Mouse (Mus musculus): Measurements from ENCODE around the gene Parvg.

The Parvg gene

GRCm38 (mm10) chr15:84305333-84305732 lies 18.5 kb upstream of the Parvg start:
- DNase-seq (ENCODE audit: low read depth) = no peak

- no peak for DNase-seq (ENCODE audit: low read depth)
These were observed 13.6 kb upstream of the Parvg start for GRCm38 (mm10) chr15:84310271-84310670.

- DNase-seq (ENCODE audit: low read depth) = no peak
These were observed 12.3 kb upstream of the Parvg start for GRCm38 (mm10) chr15:84311295-84312085.

DNA sequence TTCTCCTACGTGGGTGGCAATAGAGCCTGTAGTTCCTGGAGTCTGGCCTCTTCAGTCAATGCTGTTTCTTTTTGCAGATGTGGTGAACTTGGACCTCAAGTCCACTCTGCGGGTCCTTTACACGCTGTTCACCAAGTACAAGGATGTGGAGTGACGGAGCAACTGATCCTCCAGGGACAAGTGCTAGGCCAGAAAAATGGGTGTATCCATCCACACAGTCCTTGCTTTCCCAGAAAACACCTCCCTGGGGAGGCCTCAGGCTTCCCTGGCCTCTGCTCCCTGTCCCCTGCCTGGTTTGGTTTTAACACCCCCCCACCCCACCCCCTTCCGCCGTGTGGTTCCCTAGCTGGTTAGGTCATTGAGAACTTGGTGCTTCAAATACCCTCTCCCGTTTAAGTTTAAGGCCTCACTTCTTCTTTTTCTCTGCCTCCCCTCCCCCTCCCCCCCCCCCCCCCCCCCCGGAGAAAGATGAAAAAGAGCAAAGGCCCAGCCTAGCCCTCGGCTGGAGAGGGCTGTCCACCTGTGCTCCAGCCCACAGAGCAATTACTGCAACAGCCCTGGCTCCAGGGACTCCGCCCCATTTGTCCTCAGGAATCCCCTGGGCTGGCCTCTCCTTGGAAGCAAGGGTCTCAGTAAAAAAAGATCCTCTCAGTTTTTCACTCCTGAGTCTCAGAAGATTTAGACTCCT lies 10.8 kb upstream of the Parvg start:
- no peak for DNase-seq (ENCODE audit: low read depth)

DNA sequence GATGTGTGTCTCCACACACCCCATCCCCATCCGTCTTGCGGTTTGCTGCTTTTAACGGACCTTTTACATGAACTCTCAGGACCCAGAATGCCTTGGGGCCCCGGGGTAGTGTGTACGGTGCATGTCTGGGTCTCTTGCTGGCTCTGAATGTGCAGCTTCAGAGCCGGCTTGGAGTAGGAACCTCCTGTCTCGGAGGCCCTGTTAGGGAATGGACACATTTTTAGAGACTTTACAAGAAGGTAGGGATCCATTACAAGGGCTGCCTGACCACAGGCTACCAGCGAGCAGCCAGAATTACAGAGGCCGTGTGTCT lies 10.3 kb upstream of the Parvg start:
- DNase-seq (ENCODE audit: low read depth) = no peak

DNA sequence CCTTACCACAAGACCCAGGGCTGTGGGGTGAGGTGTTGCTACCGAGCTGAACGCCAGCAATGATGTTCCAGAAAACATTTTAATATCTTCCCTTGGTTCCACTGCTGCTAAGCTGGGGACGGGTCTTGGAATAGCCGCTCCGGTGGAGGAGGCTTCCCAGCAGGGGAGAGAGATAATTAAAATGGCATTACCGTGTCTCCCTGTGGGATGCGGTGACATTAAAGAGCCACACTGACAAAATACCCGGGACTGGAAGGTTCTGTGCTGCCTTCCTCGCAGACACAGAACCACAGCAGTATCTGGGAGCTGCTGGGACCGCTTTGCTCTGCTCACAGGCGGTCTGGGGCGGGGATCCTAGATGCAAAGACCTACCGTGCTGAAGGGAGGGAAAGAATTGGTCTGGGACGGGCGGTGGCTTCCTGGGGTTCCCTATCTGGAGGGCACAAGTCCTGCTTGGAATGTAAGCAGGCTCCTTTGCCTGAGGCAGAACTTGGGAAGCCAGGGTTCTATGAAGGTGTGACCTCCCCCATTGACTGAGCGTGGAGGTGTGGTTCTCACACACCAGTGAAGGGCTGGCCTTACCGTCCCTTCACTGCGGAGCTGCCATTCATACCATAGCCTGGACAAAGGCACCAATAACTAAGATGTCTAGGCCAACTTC lies 9.3 kb upstream of the Parvg start:
- no peak for DNase-seq (ENCODE audit: low read depth)

GRCm38 (mm10) chr15:84315276-84316046 lies 8.4 kb upstream of the Parvg start:
- DNase-seq (ENCODE audit: low read depth) = no peak

DNA sequence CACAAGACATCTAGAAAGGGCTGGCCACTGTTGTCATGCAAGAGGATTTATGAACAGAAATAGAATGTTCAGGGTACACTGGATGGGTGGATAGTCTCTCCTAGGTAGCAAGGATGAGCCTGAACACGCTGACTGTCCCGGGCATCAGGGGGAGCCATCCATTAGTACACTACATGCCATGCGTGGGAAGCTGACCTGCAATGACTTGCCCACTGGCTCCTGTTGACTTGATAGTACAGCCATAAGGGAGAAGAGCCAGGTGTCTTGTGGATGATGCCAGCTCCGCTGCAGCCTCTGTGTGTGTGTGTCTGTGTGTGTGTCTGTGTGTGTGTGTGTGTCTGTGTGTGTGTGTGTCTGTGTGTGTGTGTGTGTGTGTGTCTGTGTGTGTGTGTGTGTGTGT lies 4.4 kb upstream of the Parvg start:
- no peak for DNase-seq (ENCODE audit: low read depth)

DNA sequence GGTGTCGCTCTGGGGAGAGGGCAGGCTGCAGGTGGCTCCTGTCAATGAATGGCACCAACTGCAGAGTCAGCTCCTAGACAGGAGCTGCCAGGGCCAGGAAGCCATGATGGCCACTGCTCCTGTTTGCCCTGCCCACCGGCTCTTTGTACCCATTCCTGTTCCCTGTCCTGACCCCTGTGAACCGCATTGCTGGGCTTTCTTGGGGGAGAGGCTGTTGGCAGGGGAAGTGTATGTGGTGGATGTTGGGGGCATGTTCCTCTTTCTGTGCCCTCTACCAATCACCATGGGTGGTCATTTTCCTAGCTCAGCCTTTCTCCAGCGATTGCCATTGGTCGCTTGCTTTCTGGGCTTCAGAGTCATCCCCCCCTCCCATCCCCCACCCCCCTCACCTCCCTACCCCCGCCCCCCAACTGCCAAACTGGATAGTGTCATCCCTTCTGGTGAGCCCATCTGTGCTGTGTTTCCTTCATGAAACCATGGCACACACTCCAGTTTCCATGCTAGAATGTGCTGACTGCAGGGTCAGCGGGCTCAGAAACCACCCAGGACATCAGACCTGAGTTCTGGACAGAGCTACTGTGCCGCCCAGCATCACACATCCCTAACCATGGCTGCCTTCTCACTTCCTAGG lies 2.2 kb upstream of the Parvg start:
- no peak for DNase-seq (ENCODE audit: low read depth)

DNA sequence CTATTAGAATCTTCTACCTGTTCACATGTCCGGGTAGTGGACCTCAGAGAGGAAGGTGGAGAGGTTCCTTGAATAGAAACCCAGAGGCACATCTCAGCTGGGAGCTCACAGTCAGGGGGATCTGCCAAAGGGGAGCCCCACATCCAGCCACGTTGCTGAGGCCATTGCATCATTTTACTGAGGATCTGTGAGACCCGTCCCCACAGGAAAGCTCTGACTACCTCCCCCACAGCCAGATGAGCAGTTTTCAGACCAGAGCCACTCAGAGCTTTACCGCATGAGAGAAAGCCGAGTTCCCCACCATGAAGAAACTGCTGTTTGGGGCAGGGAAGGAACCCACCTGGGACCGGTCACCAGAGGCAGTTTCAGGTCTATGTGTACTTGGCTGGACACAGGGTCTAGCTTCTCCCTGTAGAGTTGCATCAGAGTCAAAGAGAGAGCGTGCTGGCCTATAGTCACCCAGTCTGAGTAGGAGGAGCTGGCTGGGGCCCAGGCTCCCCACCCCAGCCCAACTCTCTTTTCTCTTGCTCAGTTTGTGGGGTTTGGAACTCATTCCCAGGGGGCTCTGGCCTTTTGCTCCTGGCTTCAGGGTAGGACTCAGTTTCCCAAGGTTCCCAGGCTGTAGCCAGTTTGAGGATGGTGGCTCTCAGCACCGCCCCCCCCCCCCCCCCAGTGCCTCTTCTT lies 1.2 kb downstream of the Parvg start:
- no peak for DNase-seq (ENCODE audit: low read depth)

- no peak for DNase-seq (ENCODE audit: low read depth)
These were observed 1.9 kb downstream of the Parvg start for GRCm38 (mm10) chr15:84325736-84326135.

DNA sequence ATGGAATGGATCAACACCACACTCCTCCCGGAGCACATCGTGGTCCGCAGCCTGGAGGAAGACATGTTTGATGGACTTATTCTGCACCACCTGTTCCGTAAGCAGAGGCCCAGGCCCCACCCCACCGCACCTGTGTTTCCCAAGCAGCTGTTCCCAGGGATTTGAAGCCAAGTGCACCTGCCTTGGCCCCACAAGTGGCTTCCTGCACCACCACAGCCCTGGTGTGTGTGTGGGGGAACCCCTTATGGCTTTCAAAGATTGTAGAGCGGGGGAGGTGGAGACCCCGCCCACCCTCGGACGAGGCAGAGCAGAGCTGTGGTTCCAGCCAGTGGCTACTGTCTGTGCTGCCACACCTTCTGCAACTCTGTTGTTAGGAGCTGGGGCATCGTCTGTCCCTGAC lies 5.0 kb downstream of the Parvg start:
- no peak for DNase-seq (ENCODE audit: low read depth)

- no peak for DNase-seq (ENCODE audit: low read depth)
These were observed 6.1 kb downstream of the Parvg start for GRCm38 (mm10) chr15:84329940-84330339.

DNA sequence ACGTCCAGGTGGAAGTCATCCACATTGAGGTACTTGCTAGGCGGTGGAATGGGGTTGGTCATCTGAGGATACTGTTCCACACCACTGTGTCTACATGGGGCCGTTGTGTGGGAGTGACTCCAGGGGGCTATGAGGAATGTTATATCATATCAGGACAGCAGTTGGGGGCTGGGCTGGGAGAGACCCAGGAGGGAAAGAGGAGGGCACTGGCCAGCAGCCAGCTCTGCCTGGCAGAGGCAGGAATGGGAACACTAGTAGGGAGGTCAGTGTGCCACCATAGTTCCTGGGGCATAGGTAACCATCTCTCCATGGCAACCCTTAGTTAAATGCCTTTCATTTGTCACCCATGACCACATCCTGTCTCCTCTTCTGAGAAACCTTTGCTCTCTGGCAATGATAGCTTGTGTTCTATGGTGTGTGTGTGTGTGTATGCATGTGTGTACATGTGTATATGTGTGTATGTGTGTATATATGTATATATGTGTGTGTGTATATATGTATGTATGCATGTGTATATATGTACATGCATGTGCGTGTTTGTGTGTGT lies 7.3 kb downstream of the Parvg start:
- no peak for DNase-seq (ENCODE audit: low read depth)

- DNase-seq (ENCODE audit: low read depth) = no peak
These were observed 12.5 kb downstream of the Parvg start for GRCm38 (mm10) chr15:84336281-84336817.

DNA sequence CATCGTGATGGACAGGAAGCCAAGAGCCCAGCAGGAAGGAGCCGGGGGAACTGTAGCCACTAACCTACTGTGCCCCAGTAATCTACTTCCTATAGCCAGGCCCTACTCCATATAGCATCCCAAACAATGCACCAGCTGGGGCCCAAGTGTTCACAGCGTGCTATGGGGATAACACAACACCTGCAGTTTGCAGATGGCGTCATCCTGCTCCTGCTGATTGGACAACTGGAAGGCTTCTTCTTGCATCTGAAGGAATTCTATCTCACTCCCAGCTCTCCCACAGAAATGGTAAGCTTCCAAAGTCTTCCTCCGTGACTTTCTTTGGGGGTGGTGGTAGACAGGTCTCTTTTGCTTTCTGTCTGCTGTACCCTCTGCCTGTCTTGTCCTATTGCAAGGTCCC lies 13.8 kb downstream of the Parvg start:
- no peak for DNase-seq (ENCODE audit: low read depth)

DNA sequence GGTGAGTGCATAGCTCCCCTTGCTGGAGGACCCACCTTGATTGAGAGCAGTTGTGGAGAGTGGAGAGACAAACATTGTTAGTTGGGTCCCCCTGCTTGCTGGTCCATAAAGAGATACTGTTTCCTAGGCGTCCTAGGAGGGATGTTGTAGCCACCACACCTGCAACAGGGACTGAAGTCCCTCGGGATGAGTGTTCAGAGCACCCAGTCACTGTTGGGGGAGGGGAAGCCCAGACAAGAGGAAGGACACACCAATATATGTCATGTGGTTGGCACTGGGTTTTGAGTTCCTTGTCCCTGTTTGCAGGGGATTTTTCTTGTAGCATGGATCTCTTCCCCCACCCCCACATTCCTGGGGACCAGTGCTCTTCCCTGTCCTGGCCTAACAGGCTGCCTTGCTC lies 17.1 kb downstream of the Parvg start:
- no peak for DNase-seq (ENCODE audit: low read depth)

DNA sequence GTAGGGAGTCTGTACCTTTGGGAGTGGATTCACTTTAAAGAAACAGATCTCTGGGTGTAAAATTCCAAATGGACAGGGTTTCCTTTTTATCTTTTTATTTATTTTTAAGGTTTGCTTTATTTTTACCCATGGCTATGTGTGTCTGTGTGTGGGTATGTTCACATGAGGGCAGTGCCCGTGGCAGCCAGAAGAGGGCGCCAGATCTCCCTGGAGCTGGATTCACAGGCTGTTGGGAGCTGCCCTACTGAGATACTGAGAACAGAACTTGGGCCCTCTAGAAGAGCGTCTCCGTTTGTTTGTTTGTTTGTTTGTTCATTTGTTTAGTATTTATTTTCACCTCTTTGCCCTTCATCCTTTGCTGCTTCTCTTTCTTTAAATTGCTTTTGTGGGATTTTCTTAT lies 24.9 kb downstream of the Parvg start:
- DNase-seq (ENCODE audit: low read depth) = no peak

DNA sequence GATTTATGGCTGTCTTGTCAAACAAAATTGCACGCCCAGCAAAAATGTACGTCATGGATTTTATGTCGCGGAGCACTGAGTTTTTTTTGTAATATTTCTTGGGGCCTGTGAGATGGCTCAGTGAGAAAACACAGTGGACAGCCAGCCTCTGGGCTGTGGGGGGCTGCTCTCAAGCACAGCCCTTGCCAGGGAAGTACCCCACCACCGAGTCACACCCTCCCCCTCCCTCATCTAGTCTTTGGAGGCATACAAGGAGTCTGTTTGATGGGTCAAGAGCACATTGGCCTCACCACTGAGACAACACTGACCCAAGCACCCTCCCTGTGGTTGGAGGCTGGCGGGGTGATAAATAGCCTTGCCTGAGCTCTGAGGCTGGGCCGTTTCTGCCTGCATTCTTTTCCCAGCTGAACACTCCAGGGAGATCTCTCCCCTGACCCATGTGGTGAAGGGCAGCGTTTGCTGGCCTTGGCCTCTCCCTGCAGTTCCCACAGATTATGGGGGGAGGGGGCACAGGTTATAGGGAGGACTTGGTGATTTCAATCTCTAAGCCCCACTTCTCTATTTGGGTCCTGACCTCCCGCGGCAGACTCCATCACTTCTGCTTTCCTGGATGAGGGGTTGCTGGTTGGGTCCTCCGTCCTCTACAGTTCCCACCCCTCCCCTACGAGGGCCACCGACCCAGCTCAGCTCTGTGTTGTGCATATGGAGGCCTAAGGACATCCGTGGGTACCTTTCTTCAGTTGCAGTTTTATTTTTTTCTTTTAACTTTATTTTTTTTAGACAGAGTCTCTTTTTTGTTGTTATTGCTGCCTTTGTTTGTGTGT lies 26.3 kb downstream of the Parvg start:
- DNase-seq (ENCODE audit: low read depth) = no peak

DNA sequence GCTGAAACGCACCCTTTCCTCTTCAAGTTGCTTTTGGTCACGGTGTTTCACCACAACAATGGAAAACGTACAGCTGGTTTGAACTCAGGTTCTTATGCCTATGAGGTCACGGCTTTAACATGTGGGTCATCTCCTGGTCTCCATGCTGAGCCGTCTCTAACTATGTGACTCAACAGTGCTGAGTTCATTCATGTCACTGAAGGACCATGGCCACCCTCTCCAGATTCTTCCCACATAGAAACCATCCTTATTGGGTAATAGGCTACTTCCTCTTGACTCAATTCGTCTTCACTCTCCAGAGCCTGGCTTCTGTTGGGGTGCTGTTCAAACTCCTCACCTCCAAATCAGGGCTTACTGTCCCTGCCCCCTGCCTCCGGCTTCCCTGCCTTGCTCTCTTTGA lies 27.5 kb downstream of the Parvg start:
- no peak for DNase-seq (ENCODE audit: low read depth)
